Mouse (Mus musculus) G1E (cell line): ENCODE measurements at regions not wholly inside any gene's neighbourhood (a gene's known extent, or its start where the extent isn't known, plus 50 kb on each side); places are given as distances from the start of the nearest gene placed in this dataset.

ENCODE experiments used
- GATA1 ChIP-seq: IDR thresholded peaks from 2 replicates; pipeline ENCODE4 v1.6.1; 2012; ENCODE audit warnings: borderline replicate concordance, low read length, inconsistent platforms, mixed read lengths
- POLR2AphosphoS5 ChIP-seq: IDR thresholded peaks from 2 replicates; pipeline ENCODE4 v1.6.1; 2012; ENCODE audit warnings: low read depth, low read length, inconsistent platforms; ENCODE audit not compliant: insufficient replicate concordance
- TAL1 ChIP-seq: conservative IDR thresholded peaks from 2 replicates; pipeline ENCODE4 v1.6.1; 2012; ENCODE audit warnings: low read depth, low read length, inconsistent platforms, mixed read lengths

DNA sequence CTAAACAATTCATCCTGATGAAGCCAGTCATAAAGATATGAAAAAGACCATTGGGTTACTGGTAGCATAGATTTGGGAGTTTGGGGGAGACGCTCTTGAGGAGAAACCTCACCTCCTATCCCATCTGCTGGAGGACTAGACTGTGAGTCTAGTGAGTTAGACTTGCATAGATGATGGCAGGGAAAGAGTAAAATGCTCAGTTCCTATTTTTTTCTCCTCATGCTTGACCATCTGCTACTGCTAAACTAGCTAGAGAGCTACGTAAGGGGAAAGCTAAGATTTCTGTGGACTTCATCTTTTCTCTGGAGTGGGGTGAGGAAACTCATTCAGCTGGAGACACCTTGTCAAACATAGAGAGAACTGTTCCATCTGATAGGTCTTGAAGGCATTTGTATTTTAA is 118.4 kb upstream of the Gnao1 start:
- TF ChIP-seq GATA1 (no peak), POLR2AphosphoS5 (no peak), TAL1 (no peak)
